Mouse (Mus musculus) embryonic facial prominence, embryonic 11.5 days (tissue): ENCODE results near the gene Pde10a. TPM values are rescaled to one million over a fixed set of nuclear protein-coding genes. Genes with fewer than 3 reads are reported as not detected.
A peak's percentile ranks its signal among the peaks of the same experiment; 100 is the strongest.

Source experiments
- ATAC-seq: fragments of 200-750 bp; cut with Nextera tagmentation; replicated peaks from 2 replicates; pipeline ENCODE4 v1.8.0; 2017; ENCODE audit warnings: low read depth; ENCODE audit not compliant: insufficient number of reproducible peaks, low FRiP score, low TSS enrichment
- DNase-seq: peaks from one replicate; pipeline ENCODE4 v3.0.0-alpha.2; 2015; ENCODE audit warnings: low spot score
- H3K27ac ChIP-seq: fragments of 300-500 bp; sonication (generic); replicated peaks from 2 replicates; pipeline ENCODE4 v1.5.1; 2014; ENCODE audit warnings: mild to moderate bottlenecking, low read depth, low read length, control low read depth
- H3K27me3 ChIP-seq: fragments of 300-500 bp; sonication (generic); 2 replicates; pipeline ENCODE4 v1.6.1; 2014; ENCODE audit warnings: mild to moderate bottlenecking, low read length, moderate library complexity, mixed read lengths; ENCODE audit not compliant: control insufficient read depth, insufficient read depth
- H3K36me3 ChIP-seq: fragments of 300-500 bp; sonication (generic); replicated peaks from 2 replicates; pipeline ENCODE4 v1.6.1; 2014; ENCODE audit warnings: low read depth, mild to moderate bottlenecking, low read length, moderate library complexity, mixed read lengths; ENCODE audit not compliant: control insufficient read depth, insufficient read depth
- H3K4me1 ChIP-seq: fragments of 300-500 bp; sonication (generic); 2 replicates; pipeline ENCODE4 v1.6.1; 2014; ENCODE audit warnings: low read length, mixed read lengths; ENCODE audit not compliant: control insufficient read depth, insufficient read depth
- H3K4me2 ChIP-seq: fragments of 300-500 bp; sonication (generic); 2 replicates; pipeline ENCODE4 v1.6.1; 2014; ENCODE audit warnings: low read depth, mild to moderate bottlenecking, control low read depth, low read length, moderate library complexity
- H3K4me3 ChIP-seq: fragments of 300-500 bp; sonication (generic); 2 replicates; pipeline ENCODE4 v1.5.1; 2014; ENCODE audit warnings: low read depth, low read length, control low read depth
- H3K9ac ChIP-seq: fragments of 300-500 bp; sonication (generic); replicated peaks from 2 replicates; pipeline ENCODE4 v1.6.1; 2014; ENCODE audit warnings: mild to moderate bottlenecking, control low read depth, low read length
- H3K9me3 ChIP-seq: fragments of 300-500 bp; sonication (generic); replicated peaks from 2 replicates; pipeline ENCODE4 v1.6.1; 2016; ENCODE audit warnings: mild to moderate bottlenecking, low read length, inconsistent platforms, mixed read lengths; ENCODE audit not compliant: control insufficient read depth
- WGBS: fragments of 180-500 bp; shearing (Covaris S2); extraction: QIAGEN DNeasy Blood & Tissue Kit; methylation state at CpG from one replicate; pipeline ENCODE4 v1.1.7; 2014; 5-methylcytosine and 5-hydroxymethylcytosine counted together
- polyA plus RNA-seq: library from polyadenylated mRNA; unstranded; fragments of >200 nt; fragmentation: Nextera tagmentation; extraction: Ambion mirVana; gene quantifications from 2 replicates; pipeline ENCODE4 v1.2.1, GENCODE M21; 2014

Gene Pde10a
- polyA plus RNA-seq, 1 experiment from 2014 or later = 1.9 TPM

GRCm38 (mm10) chr17:8490971-8491370, 34.2 kb upstream of the Pde10a start:
- no peak overlapping the region for H3K27ac ChIP-seq

GRCm38 (mm10) chr17:8493461-8493860, 31.7 kb upstream of the Pde10a start:
- no peak overlapping the region for H3K9ac ChIP-seq
- 86% methylated on average over 4 of the region's 4 CpGs for WGBS
- H3K9me3 ChIP-seq = no peaks in the 10 kb centered on the region
- no peak overlapping the region for H3K4me3 ChIP-seq
- DNase-seq = no peak
- H3K36me3 ChIP-seq = no peaks in the 10 kb centered on the region
- no peak overlapping the region for H3K27ac ChIP-seq
- H3K27me3 ChIP-seq = no peaks in the 10 kb centered on the region
- no peak overlapping the region for H3K4me2 ChIP-seq
- ATAC-seq = no peak
- H3K4me1 ChIP-seq = no peaks in the 10 kb centered on the region

More at GRCm38 (mm10) chr17:8490971-8491370, 34.2 kb upstream of the Pde10a start:
- Histone ChIP-seq H3K9me3 (no peaks in the 10 kb centered on the region), H3K4me3 (no peak overlapping the region), H3K27me3 (no peaks in the 10 kb centered on the region), H3K9ac (no peak overlapping the region), H3K4me1 (no peaks in the 10 kb centered on the region), H3K36me3 (no peaks in the 10 kb centered on the region), H3K4me2 (no peak overlapping the region)
- DNase-seq (no peak), ATAC-seq (no peak)
- 92% methylated on average over 5 of the region's 5 CpGs for WGBS

- ATAC-seq = no peak
Measured at GRCm38 (mm10) chr17:8498151-8498550, 27.0 kb upstream of the Pde10a start.

GRCm38 (mm10) chr17:8498655-8499054, 26.5 kb upstream of the Pde10a start:
- ATAC-seq (no peak), DNase-seq (no peak)
- H3K4me2 ChIP-seq = no peak overlapping the region
- no peaks in the 10 kb centered on the region for H3K27me3 ChIP-seq
- no peak overlapping the region for H3K4me3 ChIP-seq
- 57% methylated on average over 5 of the region's 5 CpGs for WGBS
- no peaks in the 10 kb centered on the region for H3K9me3 ChIP-seq
- H3K36me3 ChIP-seq = no peaks in the 10 kb centered on the region
- no peak overlapping the region for H3K9ac ChIP-seq
- H3K27ac ChIP-seq = no peak overlapping the region
- no peaks in the 10 kb centered on the region for H3K4me1 ChIP-seq

More at GRCm38 (mm10) chr17:8498151-8498550, 27.0 kb upstream of the Pde10a start:
- no peak overlapping the region for H3K9ac ChIP-seq
- H3K4me1 ChIP-seq = no peaks in the 10 kb centered on the region
- H3K9me3 ChIP-seq = no peaks in the 10 kb centered on the region
- no peak overlapping the region for H3K27ac ChIP-seq
- 82% methylated on average over 1 of the region's 1 CpGs for WGBS
- no peak for DNase-seq
- H3K4me2 ChIP-seq = no peak overlapping the region
- no peaks in the 10 kb centered on the region for H3K27me3 ChIP-seq
- H3K4me3 ChIP-seq = no peak overlapping the region
- H3K36me3 ChIP-seq = no peaks in the 10 kb centered on the region

- H3K27me3 ChIP-seq = no peaks in the 10 kb centered on the region
- no peaks in the 10 kb centered on the region for H3K9me3 ChIP-seq
- 73% methylated on average over 4 of the region's 4 CpGs for WGBS
- no peak overlapping the region for H3K4me2 ChIP-seq
- H3K4me3 ChIP-seq = no peak overlapping the region
- H3K4me1 ChIP-seq = no peaks in the 10 kb centered on the region
- DNase-seq (no peak), ATAC-seq (no peak)
- H3K27ac ChIP-seq = no peak overlapping the region
- no peaks in the 10 kb centered on the region for H3K36me3 ChIP-seq
- no peak overlapping the region for H3K9ac ChIP-seq
Measured at GRCm38 (mm10) chr17:8499564-8500117, 25.5 kb upstream of the Pde10a start.

- H3K4me3 ChIP-seq = no peak overlapping the region
- no peak overlapping the region for H3K27ac ChIP-seq
- H3K4me2 ChIP-seq = no peak overlapping the region
- no peak overlapping the region for H3K9ac ChIP-seq
- 86% methylated on average over 3 of the region's 3 CpGs for WGBS
- no peaks in the 10 kb centered on the region for H3K36me3 ChIP-seq
- H3K9me3 ChIP-seq = no peaks in the 10 kb centered on the region
- DNase-seq = no peak
- no peak for ATAC-seq
- no peaks in the 10 kb centered on the region; the same call in 1 of the 2 replicates for H3K4me1 ChIP-seq
- no peaks in the 10 kb centered on the region for H3K27me3 ChIP-seq
Measured at GRCm38 (mm10) chr17:8504381-8504780, 20.8 kb upstream of the Pde10a start.

- WGBS = under 1% methylated on average over 20 of the region's 20 CpGs
- peak overlapping the region; percentile 49 for H3K4me2 ChIP-seq
- H3K27me3 ChIP-seq = no peaks in the 10 kb centered on the region
- H3K27ac ChIP-seq = no peak overlapping the region
- H3K9me3 ChIP-seq = no peaks in the 10 kb centered on the region
- peak; percentile 71 for DNase-seq
- H3K36me3 ChIP-seq = no peaks in the 10 kb centered on the region
- no peaks in the 10 kb centered on the region; the same call in 1 of the 2 replicates for H3K4me1 ChIP-seq
- peak overlapping the region; percentile 33; the same call in 1 of the 2 replicates for H3K9ac ChIP-seq
- H3K4me3 ChIP-seq = peak overlapping the region; percentile 18
- peak; percentile 51; the same call in 1 of the 2 replicates for ATAC-seq
Measured at GRCm38 (mm10) chr17:8505669-8506426, 19.3 kb upstream of the Pde10a start.

GRCm38 (mm10) chr17:8506726-8507125, 18.4 kb upstream of the Pde10a start:
- Histone ChIP-seq H3K4me1 (no peaks in the 10 kb centered on the region; the same call in 1 of the 2 replicates), H3K4me3 (no peak overlapping the region), H3K9ac (no peak overlapping the region), H3K27me3 (no peaks in the 10 kb centered on the region), H3K27ac (no peak overlapping the region), H3K9me3 (no peaks in the 10 kb centered on the region), H3K4me2 (no peak overlapping the region), H3K36me3 (no peaks in the 10 kb centered on the region)
- 50% methylated on average over 6 of the region's 6 CpGs for WGBS
- no peak for ATAC-seq
- no peak for DNase-seq
